Mouse (Mus musculus) ovary, adult 2 months (tissue): ENCODE data around the gene Cnga1. TPM values are rescaled to one million over a fixed set of nuclear protein-coding genes. Genes with fewer than 3 reads are reported as not detected.

Source experiments
- polyA plus RNA-seq: library from polyadenylated mRNA; depleted of rRNA; stranded (reverse); fragments of >200 nt; gene quantifications from 2 replicates; pipeline ENCODE4 v1.2.3, GENCODE M21; 2012; rRNA removed

The Cnga1 gene
- not detected in 2 replicates for polyA plus RNA-seq

GRCm38 (mm10) chr5:72644175-72644574 is at the start of gene Cnga1:
Gene Cnga1 (minus strand): TSS chr5:72644275.

GRCm38 (mm10) chr5:72647418-72647907 is 3.4 kb upstream of the Cnga1 start, which contains the start of gene Nipal1:
Gene Nipal1 (plus strand): TSS chr5:72647795.

GRCm38 (mm10) chr5:72587192-72587681 is 56.8 kb downstream of the Cnga1 start, which contains the start of gene Gm5868:
Gene Gm5868 (minus strand): TSS chr5:72587551.

GRCm38 (mm10) chr5:72580970-72581332 is 63.1 kb downstream of the Cnga1 start, which contains the start of gene Zar1:
Gene Zar1 (minus strand): TSS chr5:72581254.

GRCm38 (mm10) chr5:72559544-72560049 is 84.5 kb downstream of the Cnga1 start, which contains the start of gene Nfxl1:
Gene Nfxl1 (minus strand): TSS chr5:72559684.

Other genes with a start within 250 kb of the Cnga1 start
- gene Corin, start 139.8 kb downstream of the Cnga1 start, polyA plus RNA-seq = 0.35 and 0.38 TPM in 2 replicates
- 7.1 and 8.3 TPM in 2 replicates for gene Nfxl1, start 84.6 kb downstream of the Cnga1 start, polyA plus RNA-seq
- 69.3 and 113 TPM in 2 replicates for gene Zar1, start 63.0 kb downstream of the Cnga1 start, polyA plus RNA-seq
- gene Gm5868, start 56.7 kb downstream of the Cnga1 start, polyA plus RNA-seq = 1.6 and 2.7 TPM in 2 replicates
- gene Nipal1, start 3.5 kb upstream of the Cnga1 start, polyA plus RNA-seq = 1.8 and 2.7 TPM in 2 replicates
- 0.24 and 0.55 TPM in 2 replicates for gene Txk, start 108.5 kb upstream of the Cnga1 start, polyA plus RNA-seq
- gene Tec, start 224.2 kb upstream of the Cnga1 start, polyA plus RNA-seq = 2.5 and 3.3 TPM in 2 replicates